Mouse (Mus musculus): ENCODE measurements around the gene Mapkap1.

- TF ChIP-seq POLR2AphosphoS5 (IDR thresholded peaks at IDR 0.05; ENCODE audit: insufficient replicate concordance, low read depth, low read length) (no peak), GATA2 (IDR thresholded peaks at IDR 0.05; ENCODE audit: borderline replicate concordance, low read depth, low read length) (no peak), CTCF (IDR thresholded peaks at IDR 0.05; ENCODE audit: low read depth, low read length) (no peak), GATA1 (IDR thresholded peaks at IDR 0.05; ENCODE audit: borderline replicate concordance, low read length) (no peak)
Observed at GRCm38 (mm10) chr2:34669203-34669746, 262.7 kb downstream of the Mapkap1 start.

All from G1E (cell line).